Mouse (Mus musculus): ENCODE data around the gene R3hdm2.

Gene R3hdm2

DNA sequence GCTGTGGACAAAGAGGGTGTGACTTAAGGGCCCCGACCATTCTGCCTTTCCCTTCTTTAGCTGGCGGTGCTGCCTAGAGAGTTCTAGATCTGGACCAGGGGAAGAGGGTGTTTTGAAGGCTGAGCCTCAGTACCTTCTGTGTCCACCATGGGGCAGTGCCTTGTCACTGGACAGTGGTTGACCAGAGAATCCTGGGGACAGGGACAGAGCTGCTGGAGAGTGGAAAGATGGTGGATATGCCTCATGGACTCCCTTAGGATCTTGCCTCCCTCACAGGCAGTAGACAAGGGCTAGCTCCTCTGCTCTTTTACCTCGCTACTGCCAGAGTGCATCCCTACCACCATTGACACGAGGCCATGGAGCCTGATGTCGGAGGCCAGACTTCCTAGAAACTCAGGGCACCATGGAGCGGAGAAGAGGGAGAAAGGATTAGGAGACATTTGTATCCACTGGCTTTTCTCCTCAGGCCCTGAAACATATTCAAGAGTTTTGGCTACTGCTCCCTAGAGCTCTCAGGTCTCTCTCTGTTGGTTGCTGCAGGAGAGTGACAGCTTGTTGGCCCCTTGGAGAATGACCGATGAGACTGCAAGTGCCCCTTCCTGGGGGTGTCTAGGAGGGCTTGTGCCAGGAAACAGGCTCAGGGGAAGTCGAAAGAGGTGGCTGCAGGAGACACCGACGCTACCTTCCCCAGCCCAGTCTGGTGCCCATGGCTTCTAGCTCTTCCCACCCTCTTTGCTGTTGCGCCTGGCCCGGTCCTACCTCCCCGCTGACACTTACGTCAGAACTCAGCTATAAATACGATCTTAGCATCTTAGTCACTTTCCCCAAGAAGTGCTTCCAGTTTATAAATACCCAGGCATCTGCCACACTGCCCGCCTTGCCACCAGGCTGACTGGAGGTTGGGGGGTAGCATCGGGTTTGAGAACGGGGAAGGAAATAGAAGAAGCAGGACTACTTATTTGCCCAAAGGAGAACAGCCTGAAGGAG, 25.9 kb upstream of the R3hdm2 start, which contains the start of gene Inhbe:
Gene Inhbe (minus strand): TSS at position 503 of the 987 bp plus-strand sequence.
- peak; percentile 94 for DNase-seq

DNA sequence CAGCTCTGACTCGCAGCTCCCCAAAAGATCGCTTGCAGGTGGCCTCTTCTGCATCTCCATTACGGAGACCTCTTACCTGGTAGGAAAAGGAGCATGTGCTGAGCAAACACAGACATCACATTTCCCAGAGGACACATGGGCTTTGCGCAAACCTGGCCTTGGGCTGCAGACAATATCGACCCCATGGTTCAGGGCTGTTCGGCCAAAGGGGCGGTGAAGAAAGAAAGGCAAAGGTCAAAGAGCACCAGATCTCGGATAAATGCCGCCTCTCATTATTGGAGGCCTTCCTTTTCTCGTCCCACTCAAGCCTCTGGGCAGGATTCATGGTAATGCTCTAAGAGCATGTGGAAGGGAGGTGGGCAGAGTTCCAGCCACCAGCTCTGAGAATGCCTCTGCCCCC, 24.8 kb upstream of the R3hdm2 start:
- no peak for DNase-seq

- DNase-seq, result no peak
These were observed 19.4 kb upstream of the R3hdm2 start for GRCm38 (mm10) chr10:127360714-127361113.

DNA sequence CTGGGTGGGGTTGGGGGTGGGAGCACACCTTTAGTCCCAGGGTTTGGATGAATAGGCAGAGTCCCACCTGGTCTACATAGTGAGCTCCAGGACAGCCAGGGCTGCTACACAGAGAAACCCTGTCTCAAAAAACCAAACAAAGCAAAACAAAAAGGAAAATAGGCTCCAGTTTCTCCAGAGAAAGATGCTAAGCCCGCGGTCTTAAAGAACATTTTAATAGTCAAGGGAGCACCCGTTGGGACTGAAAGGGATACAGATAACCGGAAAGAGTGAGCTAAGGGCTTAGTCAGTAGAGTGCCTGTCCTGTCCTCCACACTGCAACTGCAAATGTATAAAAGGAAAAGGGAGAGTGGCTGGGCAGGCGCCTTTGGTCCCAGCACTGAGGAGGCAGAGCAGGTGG, 13.0 kb upstream of the R3hdm2 start:
- no peak for DNase-seq

DNA sequence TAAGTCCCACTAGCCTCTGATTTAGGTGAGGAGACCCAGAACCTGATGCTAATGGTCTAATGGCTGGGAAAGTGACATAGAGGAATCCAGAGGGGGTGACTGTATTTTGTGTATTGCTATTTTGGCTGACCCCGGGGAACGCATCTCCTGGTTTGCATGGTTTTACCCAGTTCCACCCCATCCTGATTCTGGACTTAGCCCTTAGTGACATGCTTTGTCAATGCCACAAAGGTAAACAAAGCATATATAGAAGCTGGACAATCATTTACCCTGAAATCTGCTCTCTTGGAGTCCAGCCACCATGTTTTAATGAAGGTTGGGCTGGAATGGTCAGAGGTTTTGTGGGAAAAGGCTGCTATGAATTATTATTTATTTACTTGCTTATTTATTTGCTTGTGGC, 11.9 kb upstream of the R3hdm2 start:
- DNase-seq, result no peak

GRCm38 (mm10) chr10:127369834-127370820, 10.0 kb upstream of the R3hdm2 start, which contains the start of gene Inhbc:
Gene Inhbc, minus strand, starts transcription at chr10:127370431.
- no peak for DNase-seq

GRCm38 (mm10) chr10:127371023-127371422, 9.1 kb upstream of the R3hdm2 start:
- no peak for DNase-seq

GRCm38 (mm10) chr10:127377700-127378099, 2.4 kb upstream of the R3hdm2 start:
- DNase-seq, result no peak

DNA sequence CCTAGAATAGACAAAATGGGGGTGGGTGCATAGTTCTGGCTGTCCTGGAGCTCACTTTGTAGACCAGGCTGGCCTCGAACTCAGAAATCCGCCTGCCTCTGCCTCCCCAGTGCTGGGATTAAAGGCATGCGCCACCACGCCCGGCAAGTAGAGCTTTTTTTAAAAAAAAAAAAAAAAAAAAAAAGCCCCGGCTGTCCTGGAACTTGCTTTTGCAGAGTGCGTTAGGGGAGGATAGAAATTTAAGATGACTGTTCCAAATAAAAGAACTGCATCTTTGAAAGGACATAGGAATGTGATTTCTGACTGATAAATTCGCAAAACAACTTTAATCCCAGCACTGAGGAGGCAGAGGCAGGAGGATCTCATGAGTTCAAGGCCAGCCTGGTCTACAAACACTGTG, 473 bp upstream of the R3hdm2 start:
- DNase-seq, result no peak

GRCm38 (mm10) chr10:127380767-127381742, 928 bp downstream of the R3hdm2 start:
- DNase-seq, result no peak

- no peak for DNase-seq
These were observed 1.6 kb downstream of the R3hdm2 start for GRCm38 (mm10) chr10:127381743-127382134.

GRCm38 (mm10) chr10:127391774-127392173, 11.6 kb downstream of the R3hdm2 start:
- DNase-seq, result no peak

GRCm38 (mm10) chr10:127404701-127405100, 24.6 kb downstream of the R3hdm2 start:
- DNase-seq, result peak; percentile 37

DNA sequence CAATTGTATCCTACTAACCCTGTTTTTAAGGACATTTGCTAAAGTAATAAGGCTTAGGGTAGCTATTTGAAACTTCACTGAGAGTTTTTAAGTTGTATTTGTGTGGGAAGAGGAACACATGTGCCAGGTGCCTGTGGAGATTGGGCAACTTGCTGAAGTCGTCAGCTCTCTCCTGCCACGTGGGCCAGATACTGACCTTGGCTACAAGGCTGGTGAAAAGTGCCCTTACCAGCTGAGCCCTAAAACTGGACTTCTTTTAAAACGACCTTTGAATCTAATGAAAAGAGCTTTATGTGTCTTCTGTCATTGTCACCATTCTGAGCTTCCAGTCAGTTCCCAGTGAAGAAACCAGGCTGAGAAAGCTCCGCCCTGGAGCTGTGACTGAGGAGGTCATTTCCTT, 27.3 kb downstream of the R3hdm2 start:
- DNase-seq, result peak; percentile 85

DNA sequence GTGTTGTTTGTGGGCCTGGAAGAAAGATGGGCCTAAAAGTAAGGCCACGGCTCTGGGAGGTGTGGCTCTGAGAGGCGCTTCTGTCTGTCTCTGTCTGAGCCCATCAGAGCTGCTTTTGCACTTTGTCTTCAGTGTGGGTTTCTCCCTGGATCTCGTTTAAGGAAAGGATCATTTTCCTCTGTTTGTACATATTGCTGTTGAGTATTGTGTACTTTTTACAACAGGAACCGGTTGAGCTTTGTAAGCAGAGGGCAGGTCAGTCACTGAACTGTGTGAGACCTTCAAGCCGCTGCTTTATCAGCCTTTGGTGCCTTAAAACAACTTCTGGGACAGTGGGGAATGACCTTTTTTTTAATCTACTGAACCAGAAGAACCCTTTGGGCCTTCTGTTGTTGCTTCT, 32.0 kb downstream of the R3hdm2 start:
- DNase-seq, result peak; percentile 73

GRCm38 (mm10) chr10:127412776-127413175, 32.6 kb downstream of the R3hdm2 start:
- DNase-seq, result no peak

DNA sequence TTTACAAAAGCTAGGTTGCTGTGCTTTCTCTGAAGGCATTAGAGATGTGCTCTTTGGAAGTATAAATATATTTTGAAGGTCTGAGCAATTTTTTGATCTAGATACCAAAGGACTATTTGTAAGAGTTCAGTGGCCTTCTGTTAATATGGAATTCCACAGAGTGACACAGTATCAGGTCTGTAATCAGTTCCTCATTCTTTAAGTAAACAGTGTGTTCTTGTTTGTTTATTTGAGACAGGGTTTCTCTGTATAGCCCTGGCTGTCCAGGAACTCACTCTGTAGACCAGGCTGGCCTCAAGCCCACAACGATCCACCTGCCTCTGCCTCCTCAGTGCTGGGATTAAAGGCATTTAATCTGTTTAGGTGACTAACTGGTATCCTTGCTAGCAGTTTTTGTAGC, 33.5 kb downstream of the R3hdm2 start:
- peak; percentile 19 for DNase-seq

- no peak for DNase-seq
These were observed 34.0 kb downstream of the R3hdm2 start for GRCm38 (mm10) chr10:127414141-127414540.

DNA sequence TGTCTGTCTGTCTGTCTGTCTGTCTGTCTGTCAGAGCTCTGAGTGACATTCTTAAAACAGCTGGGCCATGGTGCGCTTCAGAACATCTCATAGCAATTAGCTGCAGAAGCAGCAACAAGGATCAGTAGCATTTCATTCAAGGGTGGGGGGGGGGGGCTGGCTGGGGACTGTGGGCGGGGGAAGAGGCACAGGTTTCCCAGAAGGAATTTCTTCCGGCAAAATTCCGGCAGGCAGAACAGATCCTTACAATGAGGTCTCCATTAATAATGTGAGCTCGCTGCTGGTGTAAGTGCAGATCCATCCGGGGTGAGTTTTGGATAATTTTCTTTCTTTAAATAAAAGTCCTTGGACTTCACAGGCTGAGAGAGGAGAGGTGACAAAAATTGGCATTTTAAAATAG, 40.0 kb downstream of the R3hdm2 start:
- DNase-seq, result no peak

- DNase-seq, result peak; percentile 90
These were observed 40.7 kb downstream of the R3hdm2 start for GRCm38 (mm10) chr10:127420676-127421353.

DNA sequence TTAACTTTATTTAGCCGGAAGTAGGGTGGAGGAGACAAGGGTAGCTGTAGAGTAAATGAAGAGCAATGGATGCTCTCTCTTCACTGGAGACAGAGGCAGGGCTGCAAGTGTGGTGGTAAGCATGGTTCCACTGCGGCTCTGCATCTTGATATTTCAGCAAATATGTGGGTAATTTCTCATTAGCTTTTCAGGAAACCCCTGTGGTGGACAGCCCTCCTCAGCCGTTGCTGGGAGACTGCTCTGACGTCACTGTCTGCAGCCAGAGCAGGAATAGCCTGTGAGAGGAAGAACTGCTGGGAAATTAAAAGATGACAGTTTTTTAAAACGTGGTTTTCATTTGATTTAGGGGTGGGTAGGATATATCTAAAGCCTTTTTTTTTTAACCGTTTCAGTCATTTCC, 41.9 kb downstream of the R3hdm2 start:
- DNase-seq, result peak; percentile 97

Measured in heart, adult 11 months (tissue).